Mouse (Mus musculus): ENCODE data around the gene Tmem8b.

DNA sequence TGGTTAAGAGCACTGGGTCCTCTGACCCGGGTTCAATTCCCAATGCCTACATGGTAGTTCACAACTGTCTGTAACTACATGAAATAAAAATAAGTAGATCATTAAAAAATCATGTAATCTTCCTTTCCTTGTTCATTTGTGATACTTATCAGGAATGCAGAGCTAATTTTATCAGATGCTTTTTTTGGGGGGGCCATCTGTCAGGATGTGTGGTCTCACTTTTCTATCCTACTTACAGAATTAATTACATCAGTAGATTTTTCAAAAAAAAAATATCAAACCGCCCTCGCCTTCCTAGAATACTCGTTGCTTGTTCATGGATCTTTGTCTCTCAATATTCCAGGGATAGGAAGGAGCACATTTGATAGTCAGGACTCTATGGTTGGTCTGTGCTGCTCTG is 53.4 kb downstream of the Tmem8b start:
- no peak for TF ChIP-seq CTCF (IDR thresholded peaks at IDR 0.05; ENCODE audit: extremely low read depth, insufficient read depth, insufficient read length, insufficient replicate concordance)
- TF ChIP-seq POLR2A (IDR thresholded peaks at IDR 0.05; ENCODE audit: low read depth, low read length) = no peak

All from spleen, adult 2 months (tissue).